Mouse (Mus musculus) bone marrow, adult 2 months (tissue): ENCODE measurements around the gene Smc3. TPM values are rescaled to one million over a fixed set of nuclear protein-coding genes. Genes with fewer than 3 reads are reported as not detected.
A peak's percentile ranks its signal among the peaks of the same experiment; 100 is the strongest.
"Not testable (repeated sequence)": the region's sequence is repeated elsewhere in the genome, so short reads cannot be mapped to it uniquely, and the experiment has no call there.

Source experiments
- H3K27ac ChIP-seq: fragments of 200-500 bp; 2 replicates; pipeline ENCODE4 v1.5.1; 2012; ENCODE audit warnings: low read depth, mild to moderate bottlenecking, control low read depth, inconsistent platforms, low read length; ENCODE audit not compliant: control insufficient read depth, poor library complexity, insufficient read depth
- H3K4me1 ChIP-seq: fragments of 200-500 bp; 2 replicates; pipeline ENCODE4 v1.6.1; 2011; ENCODE audit warnings: low read length; ENCODE audit not compliant: control insufficient read depth, insufficient read depth
- H3K4me3 ChIP-seq: fragments of 200-500 bp; replicated peaks from 2 replicates; pipeline ENCODE3; 2011; ENCODE audit warnings: mild to moderate bottlenecking, low read depth, low read length, control low read depth; ENCODE audit not compliant: control insufficient read depth
- CTCF ChIP-seq: fragments of 200-500 bp; IDR thresholded peaks from 2 replicates; pipeline ENCODE4 v1.5.1; 2011; ENCODE audit warnings: low read length, control low read depth; ENCODE audit not compliant: control insufficient read depth, insufficient read depth
- POLR2A ChIP-seq: fragments of 200-500 bp; IDR thresholded peaks from 2 replicates; pipeline ENCODE4 v1.6.1; 2011; ENCODE audit warnings: low read depth, mild to moderate bottlenecking, control low read depth, low read length, borderline replicate concordance; ENCODE audit not compliant: control insufficient read depth
- WGBS: fragments of 180-500 bp; shearing (Covaris S2); methylation state at CpG from one replicate; pipeline ENCODE4 v1.1.7; 2018; 5-methylcytosine and 5-hydroxymethylcytosine counted together
- polyA plus RNA-seq: library from polyadenylated mRNA; stranded (reverse); fragments of >200 nt; gene quantifications from 2 replicates; pipeline ENCODE4 v1.2.4, GENCODE M21; 2011; ENCODE audit warnings: low replicate concordance; ENCODE audit not compliant: missing spikeins, insufficient read depth, insufficient read length

Smc3 gene
- polyA plus RNA-seq, 1 experiment: 52.3 TPM

DNA sequence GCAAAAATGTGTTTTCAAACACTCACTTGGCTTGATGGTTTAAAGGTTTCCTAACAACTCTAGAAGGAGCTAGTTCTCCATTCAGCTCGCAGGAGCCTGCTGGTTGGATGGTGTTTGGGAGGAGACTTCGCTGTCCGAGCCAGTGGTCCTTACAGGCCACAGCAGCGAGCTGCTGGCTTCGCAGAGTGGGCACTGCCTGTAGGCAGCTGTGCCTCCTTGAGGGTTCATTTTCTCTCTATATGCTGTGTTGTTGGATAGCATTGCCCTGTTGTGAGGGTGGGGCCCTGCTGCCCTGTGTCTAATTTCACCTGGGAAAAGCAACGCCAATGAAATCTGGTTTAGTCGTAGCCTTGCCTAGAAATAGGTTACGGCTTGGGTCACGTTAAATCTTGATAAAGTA lies 47.1 kb downstream of the Smc3 start:
- Histone ChIP-seq H3K4me3 (no peak overlapping the region), H3K27ac (no peak overlapping the region), H3K4me1 (no peaks in the 10 kb centered on the region; the same call in 1 of the 2 replicates)
- 90% methylated on average over 9 of the region's 9 CpGs for WGBS
- TF ChIP-seq POLR2A (no peak), CTCF (no peak)

DNA sequence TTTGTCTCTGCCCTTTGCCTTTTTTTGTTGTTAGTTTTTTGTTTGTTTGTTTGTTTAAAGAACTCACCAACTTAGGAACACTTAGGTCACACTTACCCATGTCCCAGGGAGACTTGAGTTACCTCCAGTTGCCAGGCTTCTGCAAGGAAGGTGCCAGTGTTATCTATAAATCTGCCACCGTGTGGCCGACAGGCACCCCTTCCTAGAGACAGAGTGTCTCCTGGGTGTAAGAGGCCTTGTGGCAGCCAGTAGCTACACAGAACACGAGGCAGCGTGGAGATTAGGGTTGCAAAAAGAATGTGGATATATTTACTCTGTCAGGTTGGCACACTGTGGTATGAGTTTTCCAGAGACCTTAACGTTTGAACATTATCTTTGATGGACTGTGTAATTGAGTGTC lies 47.9 kb downstream of the Smc3 start:
- 37% methylated on average over 5 of the region's 5 CpGs for WGBS
- Histone ChIP-seq H3K4me3 (no peak overlapping the region), H3K4me1 (no peaks in the 10 kb centered on the region; the same call in 1 of the 2 replicates), H3K27ac (no peak overlapping the region)
- TF ChIP-seq CTCF: no peak
- TF ChIP-seq POLR2A: no peak

DNA sequence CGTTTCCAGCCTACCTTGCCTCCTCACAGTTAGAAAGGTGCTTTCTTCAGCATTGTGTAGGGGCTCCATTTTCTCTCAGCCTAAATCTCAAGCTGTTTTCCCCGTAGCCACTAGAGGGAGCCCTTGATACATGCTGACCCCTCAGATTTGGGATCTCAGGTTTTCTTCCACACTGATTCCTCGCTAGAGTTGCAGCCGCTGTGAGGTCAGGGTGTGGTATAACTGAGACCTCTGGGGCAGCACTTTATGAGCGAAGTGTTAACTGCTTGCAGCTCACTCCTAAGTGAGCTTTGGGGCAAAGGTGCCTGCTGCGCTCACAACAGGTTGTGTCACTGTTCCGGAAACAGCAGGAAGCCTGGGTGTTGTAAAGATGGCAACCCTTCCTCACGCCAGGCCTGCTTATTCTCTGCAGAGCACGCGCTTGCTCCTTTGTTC lies 48.6 kb downstream of the Smc3 start:
- no peaks in the 10 kb centered on the region; the same call in 1 of the 2 replicates for H3K4me1 ChIP-seq
- peak overlapping the region; percentile 10 for H3K4me3 ChIP-seq
- 29% methylated on average over 10 of the region's 10 CpGs for WGBS
- TF ChIP-seq CTCF (peak; percentile 55), POLR2A (no peak)
- H3K27ac ChIP-seq: no peak overlapping the region

DNA sequence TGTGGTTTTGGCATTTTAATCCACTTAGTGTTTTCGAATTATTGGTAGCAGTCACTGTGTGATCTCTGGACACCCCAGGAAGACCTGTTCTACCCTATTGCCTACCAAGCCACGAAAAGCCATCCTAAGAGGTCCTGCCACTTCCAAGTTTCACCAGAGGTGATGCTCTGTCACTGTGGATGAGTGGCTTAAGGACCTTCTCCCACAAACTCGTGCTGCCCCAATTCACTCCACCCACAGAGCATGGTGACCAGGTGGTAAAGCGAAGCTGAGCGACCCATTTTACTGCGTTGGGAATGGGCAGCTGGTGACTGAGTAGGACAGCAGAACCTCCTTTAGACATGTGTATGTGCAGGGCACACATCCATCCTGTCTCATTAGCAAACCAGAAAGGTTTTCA lies 49.2 kb downstream of the Smc3 start:
- TF ChIP-seq CTCF: no peak
- no peak for TF ChIP-seq POLR2A
- Histone ChIP-seq H3K4me1 (no peaks in the 10 kb centered on the region; the same call in 1 of the 2 replicates), H3K27ac (no peak overlapping the region), H3K4me3 (no peak overlapping the region)
- WGBS: 78% methylated on average over 6 of the region's 6 CpGs

DNA sequence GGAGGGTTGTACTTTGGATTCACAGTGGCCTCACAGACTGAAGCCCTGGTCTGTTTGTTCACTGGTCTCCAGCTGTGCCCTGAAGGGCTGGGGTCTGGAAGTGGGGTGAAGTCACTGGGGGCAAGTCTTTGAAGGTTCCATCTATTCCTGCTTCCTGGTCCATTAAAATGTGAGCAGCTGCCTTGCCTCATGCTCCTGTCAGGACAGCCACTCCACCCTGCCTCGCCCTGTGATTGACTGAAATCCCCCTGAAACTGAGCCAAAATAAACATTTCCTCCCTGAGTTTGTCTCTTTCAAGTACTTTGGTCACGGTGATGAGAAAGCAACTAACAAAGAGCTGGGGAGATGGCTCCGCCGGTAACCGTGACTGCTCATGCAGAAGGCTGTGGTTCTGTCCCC lies 49.6 kb downstream of the Smc3 start:
- no peaks in the 10 kb centered on the region; the same call in 1 of the 2 replicates for H3K4me1 ChIP-seq
- no peak for TF ChIP-seq CTCF
- no peak for TF ChIP-seq POLR2A
- 82% methylated on average over 5 of the region's 5 CpGs for WGBS
- no peak overlapping the region for H3K27ac ChIP-seq
- H3K4me3 ChIP-seq: no peak overlapping the region

DNA sequence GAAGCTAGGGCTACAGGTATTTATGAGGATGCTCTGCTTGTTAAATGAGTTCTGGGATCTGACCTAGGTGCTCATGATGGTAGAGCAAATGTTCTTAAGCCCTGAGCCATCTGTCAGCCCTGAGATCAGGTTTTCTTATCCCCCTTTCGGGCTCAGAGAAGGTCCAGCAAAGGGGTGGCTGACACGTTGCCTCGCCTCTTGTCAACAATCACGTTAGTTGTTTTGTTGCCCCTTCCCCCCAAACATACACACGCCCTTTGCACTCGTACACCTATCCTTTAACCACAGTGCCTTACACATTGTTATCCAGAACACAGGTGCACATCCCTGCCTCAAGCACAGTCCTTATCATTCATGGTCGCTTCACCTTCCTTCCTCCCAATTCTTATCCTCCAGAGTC lies 50.7 kb downstream of the Smc3 start:
- TF ChIP-seq CTCF (no peak), POLR2A (no peak)
- no peaks in the 10 kb centered on the region; the same call in 1 of the 2 replicates for H3K4me1 ChIP-seq
- WGBS: 69% methylated on average over 7 of the region's 7 CpGs
- H3K4me3 ChIP-seq: no peak overlapping the region
- no peak overlapping the region for H3K27ac ChIP-seq

DNA sequence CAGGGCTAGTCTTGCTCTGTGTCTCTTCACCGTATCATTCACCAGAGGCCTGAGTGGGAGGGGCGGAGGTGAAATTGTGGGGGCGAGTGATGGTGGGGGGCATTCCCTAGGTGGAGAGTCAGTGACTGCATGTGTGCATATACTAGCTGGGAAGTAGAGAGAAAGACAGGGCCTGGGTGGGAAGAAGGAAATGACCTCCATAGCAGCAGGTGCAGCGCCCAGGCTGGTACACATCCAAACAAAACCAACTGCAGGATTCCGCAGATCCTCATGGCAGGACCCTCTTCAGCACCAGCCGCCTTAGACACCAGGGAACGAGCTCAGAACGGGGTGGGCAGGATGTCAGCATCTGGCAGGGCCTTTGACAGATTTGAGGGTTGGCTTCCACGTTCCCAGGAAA lies 52.1 kb downstream of the Smc3 start:
- Histone ChIP-seq H3K27ac (no peak overlapping the region), H3K4me1 (no peaks in the 10 kb centered on the region; the same call in 1 of the 2 replicates), H3K4me3 (no peak overlapping the region)
- TF ChIP-seq POLR2A (no peak), CTCF (no peak)
- 84% methylated on average over 9 of the region's 9 CpGs for WGBS

DNA sequence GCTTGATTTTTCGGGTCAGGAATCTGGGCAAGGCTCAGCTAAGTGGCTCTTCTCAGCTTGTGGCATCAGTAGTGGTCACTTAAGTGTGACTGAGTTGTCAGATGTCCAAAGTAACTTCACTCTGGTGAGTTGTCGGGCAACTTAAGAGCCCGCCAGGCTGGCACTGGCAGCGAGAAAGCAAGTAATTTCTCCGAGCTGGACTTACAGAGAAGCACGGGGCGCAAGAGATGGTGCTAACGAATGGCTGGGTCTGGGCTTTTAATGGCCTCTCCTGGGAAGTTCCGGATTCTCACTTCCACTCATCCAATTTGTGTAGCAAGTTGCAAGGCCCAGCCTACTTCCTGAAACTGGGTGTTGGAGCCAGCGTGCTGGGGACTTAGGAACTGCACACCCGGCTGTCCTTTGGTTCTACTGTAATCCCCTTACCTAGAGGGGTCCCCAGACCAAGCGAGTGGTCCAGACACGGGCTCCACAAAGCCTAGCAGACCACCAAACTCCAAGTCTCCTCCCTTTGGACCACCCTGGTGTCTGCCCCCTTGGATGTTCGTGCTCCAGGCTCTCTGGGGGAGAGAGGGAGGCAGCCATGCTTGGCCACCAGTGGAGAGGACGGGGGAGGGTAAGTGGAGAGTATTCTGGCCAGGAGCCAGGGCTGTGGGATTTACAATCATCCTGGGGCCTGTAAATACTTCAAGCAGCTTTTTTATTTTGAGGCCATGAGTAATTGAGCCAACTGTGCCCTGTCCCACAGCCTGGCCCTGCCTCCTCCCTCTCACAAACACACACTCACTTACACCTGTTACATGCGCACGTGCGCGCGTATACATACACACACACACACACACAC lies 53.6 kb downstream of the Smc3 start:
- no peak overlapping the region for H3K4me3 ChIP-seq
- 74% methylated on average over 20 of the region's 20 CpGs for WGBS
- no peak overlapping the region for H3K27ac ChIP-seq
- no peaks in the 10 kb centered on the region; the same call in 1 of the 2 replicates for H3K4me1 ChIP-seq
- no peak for TF ChIP-seq CTCF
- TF ChIP-seq POLR2A: no peak

DNA sequence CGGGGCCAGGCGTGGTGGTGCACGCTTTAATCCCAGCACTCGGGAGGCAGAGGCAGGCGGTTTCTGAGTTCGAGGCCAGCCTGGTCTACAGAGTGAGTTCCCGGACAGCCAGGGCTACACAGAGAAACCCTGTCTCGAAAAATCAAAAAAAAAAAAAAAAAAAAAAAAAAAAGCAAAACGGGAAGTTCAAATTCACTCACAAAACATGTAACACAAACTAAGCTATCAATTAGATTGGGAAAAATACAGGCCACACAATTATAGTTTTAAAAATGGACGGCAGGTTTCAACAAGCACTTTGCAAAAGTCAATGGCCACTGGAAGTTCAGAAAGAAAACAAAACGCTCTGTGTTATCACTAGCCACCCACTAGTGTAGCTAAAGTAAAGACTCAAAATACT lies 56.2 kb downstream of the Smc3 start:
- not testable (repeated sequence) for H3K4me3 ChIP-seq, H3K4me1 ChIP-seq, H3K27ac ChIP-seq
- WGBS: 71% methylated on average over 11 of the region's 11 CpGs
